Mouse (Mus musculus) cortical plate, adult 2 months (tissue): ENCODE data around the gene Fam219a. TPM values are rescaled to one million over a fixed set of nuclear protein-coding genes. Genes with fewer than 3 reads are reported as not detected.

ENCODE experiments used
- H3K27ac ChIP-seq: fragments of 200-500 bp; 2 replicates; pipeline ENCODE4 v1.5.1; 2012; ENCODE audit warnings: low read length, control low read depth, inconsistent platforms; ENCODE audit not compliant: insufficient read depth
- H3K4me1 ChIP-seq: fragments of 200-500 bp; 2 replicates; pipeline ENCODE4 v1.6.1; 2011; ENCODE audit warnings: low read length; ENCODE audit not compliant: control insufficient read depth, insufficient read depth
- H3K4me3 ChIP-seq: fragments of 200-500 bp; 2 replicates; pipeline ENCODE4 v1.5.1; 2011; ENCODE audit warnings: mild to moderate bottlenecking, low read length, control low read depth; ENCODE audit not compliant: insufficient read depth
- CTCF ChIP-seq: fragments of 200-500 bp; IDR thresholded peaks from 2 replicates; pipeline ENCODE4 v1.5.1; 2011; ENCODE audit warnings: mild to moderate bottlenecking, control low read depth, low read length; ENCODE audit not compliant: insufficient read depth; ENCODE audit errors: extremely low read depth
- POLR2A ChIP-seq: fragments of 200-500 bp; IDR thresholded peaks from 2 replicates; pipeline ENCODE4 v1.6.1; 2011; ENCODE audit warnings: mild to moderate bottlenecking, low read length, control low read depth; ENCODE audit not compliant: insufficient read depth; ENCODE audit errors: extremely low read depth
- polyA plus RNA-seq: library from polyadenylated mRNA; depleted of rRNA; stranded (reverse); fragments of >200 nt; gene quantifications from 2 replicates; pipeline ENCODE4 v1.2.3, GENCODE M21; 2012

Fam219a gene
- polyA plus RNA-seq, 1 experiment: 159 TPM

DNA sequence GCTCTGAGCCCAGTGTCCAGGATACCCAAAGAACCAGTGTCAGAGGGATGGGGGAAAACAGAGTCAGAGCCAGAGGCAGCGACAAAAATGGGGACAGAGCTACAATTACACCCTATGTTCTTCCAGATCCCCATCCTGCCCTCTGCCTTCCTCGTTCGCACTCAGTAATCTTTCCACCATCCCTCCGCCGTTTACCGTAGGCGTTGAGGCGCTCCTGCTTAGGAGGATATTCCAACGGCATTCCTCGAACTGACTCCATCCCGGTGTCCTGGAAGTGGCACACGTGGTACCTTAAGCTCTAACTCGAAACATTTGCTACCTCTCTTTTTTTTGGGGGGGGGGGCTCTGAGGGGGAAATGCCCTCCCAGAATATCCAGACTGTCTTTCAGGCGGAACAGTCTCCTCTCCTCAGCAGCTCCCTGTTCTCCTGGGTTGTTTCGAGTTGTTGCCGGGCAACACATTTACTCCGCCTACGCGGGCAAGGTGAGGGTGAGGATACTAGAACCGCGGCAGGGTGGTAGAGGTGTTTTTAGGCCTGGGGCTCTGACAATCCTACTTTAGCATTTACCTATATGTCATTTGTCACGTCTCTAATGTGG lies 61.9 kb downstream of the Fam219a start:
- H3K27ac ChIP-seq: no peak overlapping the region
- no peak for TF ChIP-seq CTCF
- no peak for TF ChIP-seq POLR2A
- H3K4me1 ChIP-seq: peaks cover 3% of the 10 kb centered on the region; the same call in 1 of the 2 replicates
- peak overlapping the region; percentile 45 for H3K4me3 ChIP-seq

DNA sequence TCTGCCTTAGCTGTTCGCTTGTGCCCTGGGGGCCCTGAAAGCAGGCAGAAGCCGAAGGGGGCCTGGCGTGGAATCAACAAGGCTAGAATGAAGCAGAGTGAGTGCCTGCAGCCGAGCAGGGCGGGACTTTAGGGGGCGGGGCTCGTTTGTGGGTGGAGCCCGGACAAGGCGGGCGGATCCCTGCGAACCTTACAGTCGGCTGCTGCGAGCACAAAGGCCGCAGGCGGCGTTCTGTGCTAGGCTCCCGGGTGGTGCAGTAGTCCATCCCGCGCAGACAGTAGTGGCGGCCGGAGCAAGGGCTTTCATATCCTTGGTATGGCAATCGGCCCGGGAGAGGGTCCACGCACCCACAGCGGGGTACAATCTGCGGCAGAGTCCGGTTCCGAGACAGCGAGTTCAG lies 62.4 kb downstream of the Fam219a start:
- no peak for TF ChIP-seq CTCF
- peak; percentile 72 for TF ChIP-seq POLR2A
- peaks cover 3% of the 10 kb centered on the region; the same call in 1 of the 2 replicates for H3K4me1 ChIP-seq
- no peak overlapping the region for H3K27ac ChIP-seq
- H3K4me3 ChIP-seq: peak overlapping the region; percentile 45

DNA sequence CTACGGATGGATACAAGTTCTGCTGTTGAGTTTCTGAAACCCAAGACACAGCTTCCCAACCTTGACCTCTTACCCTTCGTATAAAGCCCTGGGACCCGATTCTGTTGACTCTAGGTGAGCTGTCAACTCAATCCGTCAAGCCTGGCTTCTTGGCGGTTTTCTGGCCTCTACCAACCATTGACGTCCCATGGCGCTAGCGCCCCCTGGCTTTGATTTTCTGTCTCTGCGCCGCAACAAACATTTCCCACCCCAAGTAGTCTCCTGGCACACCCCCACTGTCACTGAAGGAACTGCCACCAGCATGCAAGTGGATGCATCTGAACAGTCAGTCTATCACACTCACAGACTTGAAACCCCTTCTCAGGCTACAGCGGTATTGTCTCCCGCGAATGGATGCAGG lies 63.2 kb downstream of the Fam219a start:
- Histone ChIP-seq H3K27ac (no peak overlapping the region), H3K4me3 (no peak overlapping the region), H3K4me1 (peaks cover 3% of the 10 kb centered on the region; the same call in 1 of the 2 replicates)
- no peak for TF ChIP-seq POLR2A
- peak; percentile 41 for TF ChIP-seq CTCF

GRCm38 (mm10) chr4:41505131-41505551 lies 64.2 kb downstream of the Fam219a start:
- H3K4me3 ChIP-seq: no peak overlapping the region
- TF ChIP-seq POLR2A (no peak), CTCF (no peak)
- H3K4me1 ChIP-seq: peaks cover 3% of the 10 kb centered on the region; the same call in 1 of the 2 replicates
- H3K27ac ChIP-seq: no peak overlapping the region

DNA sequence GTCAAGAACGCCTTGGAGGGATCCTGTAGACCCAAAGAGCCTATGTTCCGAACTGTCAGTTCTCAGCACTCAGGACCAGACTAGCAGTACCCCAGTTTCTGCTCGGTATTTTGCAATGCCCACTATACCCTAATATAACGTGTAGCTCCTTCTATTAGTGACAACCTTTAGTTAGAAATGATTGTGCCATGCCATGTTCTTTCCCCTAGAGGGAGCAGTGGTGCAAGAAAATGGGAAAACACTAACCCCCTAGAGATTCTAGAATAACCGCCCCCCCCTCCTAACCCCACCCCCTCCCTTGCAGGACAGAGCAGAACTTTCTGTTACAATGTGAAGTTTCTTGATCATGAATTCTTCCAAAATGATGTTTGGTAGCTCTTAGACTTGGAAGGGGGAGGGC lies 65.0 kb downstream of the Fam219a start:
- no peak overlapping the region for H3K27ac ChIP-seq
- TF ChIP-seq CTCF: no peak
- no peak for TF ChIP-seq POLR2A

GRCm38 (mm10) chr4:41502986-41503412 lies 66.3 kb downstream of the Fam219a start, which contains the start of gene AI464131:
AI464131 (minus strand) TSS chr4:41503076.
- peak; percentile 63 for TF ChIP-seq POLR2A
- no peak for TF ChIP-seq CTCF
- Histone ChIP-seq H3K4me1 (peaks cover 3% of the 10 kb centered on the region; the same call in 1 of the 2 replicates), H3K27ac (no peak within 1 kb of the TSS), H3K4me3 (peak within 1 kb of the TSS; percentile 45)

More for the DNA sequence above, 65.0 kb downstream of the Fam219a start:
- Histone ChIP-seq H3K4me3 (no peak overlapping the region), H3K4me1 (peaks cover 3% of the 10 kb centered on the region; the same call in 1 of the 2 replicates)

GRCm38 (mm10) chr4:41502171-41502940 lies 67.0 kb downstream of the Fam219a start:
- H3K4me3 ChIP-seq: peak overlapping the region; percentile 45
- H3K4me1 ChIP-seq: peaks cover 3% of the 10 kb centered on the region; the same call in 1 of the 2 replicates
- TF ChIP-seq CTCF: no peak
- no peak for TF ChIP-seq POLR2A
- no peak overlapping the region for H3K27ac ChIP-seq

DNA sequence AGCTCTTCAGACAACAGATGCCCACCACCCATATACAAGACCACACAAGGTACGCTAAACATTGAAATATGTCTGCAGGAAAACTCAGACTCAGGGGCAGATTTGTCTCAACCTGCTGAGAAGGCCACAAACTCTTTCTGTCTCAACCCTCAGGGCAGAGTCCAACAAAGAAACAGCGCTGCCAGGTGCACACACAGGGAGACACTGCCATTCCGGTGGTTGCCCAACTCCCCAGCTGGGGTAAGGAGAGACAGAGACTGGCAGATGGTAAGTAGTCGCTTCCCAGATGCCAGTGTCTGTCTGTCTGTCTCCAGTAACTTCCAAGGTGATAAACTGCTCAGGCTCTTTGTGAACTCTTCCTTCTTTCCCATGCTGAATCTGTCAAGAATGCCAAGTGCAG lies 68.6 kb downstream of the Fam219a start:
- no peak overlapping the region; the same call in 1 of the 2 replicates for H3K4me3 ChIP-seq
- no peaks in the 10 kb centered on the region for H3K4me1 ChIP-seq
- no peak overlapping the region for H3K27ac ChIP-seq
- no peak for TF ChIP-seq CTCF
- no peak for TF ChIP-seq POLR2A

DNA sequence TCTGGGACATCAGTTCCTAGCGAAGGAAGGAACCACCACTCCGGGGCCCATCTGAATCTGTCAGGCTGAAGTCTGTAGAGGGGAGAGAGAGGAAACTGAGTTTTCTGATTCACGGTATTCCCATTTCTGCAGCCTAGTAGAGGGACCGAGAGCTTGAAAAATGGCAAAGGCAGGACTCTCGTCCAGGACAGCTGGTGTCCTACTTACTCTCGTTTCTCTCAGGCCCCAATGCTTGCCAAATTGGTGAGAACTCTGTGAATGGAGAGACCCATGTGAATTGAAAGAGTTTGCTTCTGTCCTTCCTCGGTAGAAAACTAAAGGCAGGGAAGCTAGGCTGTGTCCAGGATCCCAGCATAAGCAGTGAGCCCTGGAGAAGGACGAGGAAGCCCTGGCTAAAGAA lies 69.7 kb downstream of the Fam219a start:
- Histone ChIP-seq H3K27ac (no peak overlapping the region), H3K4me3 (no peak overlapping the region), H3K4me1 (no peaks in the 10 kb centered on the region)
- TF ChIP-seq CTCF: no peak
- TF ChIP-seq POLR2A: no peak

GRCm38 (mm10) chr4:41498921-41499391 lies 70.4 kb downstream of the Fam219a start:
- Histone ChIP-seq H3K4me3 (no peak overlapping the region), H3K4me1 (no peaks in the 10 kb centered on the region), H3K27ac (no peak overlapping the region)
- TF ChIP-seq POLR2A (no peak), CTCF (no peak)
